Comparison of ENCODE assay signal across 16 mouse cellular contexts in genomic region chr10:4618026-4618425, GRCm38 (mm10). TPM values are rescaled to one million over a fixed set of nuclear protein-coding genes. Genes with fewer than 3 reads are reported as not detected.
DNase-seq lines count a peak whose midpoint lies in the region; ATAC-seq and TF ChIP-seq lines count a peak whose summit lies in the region.
"Had no signal": no experiment of that assay in that cellular context is flagged by ENCODE, and none has a peak within 500 bp of the region (broad histone marks: within the 10 kb centered on the region; RNA-seq: fewer than 3 reads in every experiment).

No protein-coding gene starts in this region.

- peak; percentile 50 for DNase-seq in kidney, adult 9 months
- DNase-seq in kidney, postnatal 25 days = no peak
- peak; percentile 62 for DNase-seq in lung, postnatal 0 days (ENCODE audit: low spot score)
- no peak for DNase-seq in lung, postnatal 4 days
- DNase-seq in kidney, postnatal 14 days = peak; percentile 29
- DNase-seq in layer of hippocampus, adult 9-10 months (ENCODE audit: low spot score) = no peak
- DNase-seq in forebrain, embryonic 10.5 days (ENCODE audit: extremely low spot score, low spot score) = no peak
- DNase-seq: cerebellum, adult 9-10 months; right cerebral cortex, adult 18-20 months; spleen, adult 18-20 months had no signal

- H3K4me2 ChIP-seq in lung, postnatal 0 days (replicated peaks; ENCODE audit: low read depth, low read length) = no peak overlapping the region
- H3K4me2 ChIP-seq: embryonic facial prominence, embryonic 13.5 days; heart, embryonic 12.5 days; hindbrain, embryonic 15.5 days; limb, embryonic 15.5 days; lung, embryonic 15.5 days had no signal

- H3K9ac ChIP-seq in lung, postnatal 0 days (replicated peaks; ENCODE audit: low read depth) = no peak overlapping the region
- H3K9ac ChIP-seq: embryonic facial prominence, embryonic 13.5 days; heart, embryonic 12.5 days; hindbrain, embryonic 15.5 days; limb, embryonic 15.5 days; lung, embryonic 15.5 days had no signal

- H3K9me3 ChIP-seq in lung, postnatal 0 days (ENCODE audit: low read length) = no peaks in the 10 kb centered on the region
- H3K9me3 ChIP-seq in forebrain, embryonic 10.5 days = no peaks in the 10 kb centered on the region
- H3K9me3 ChIP-seq: embryonic facial prominence, embryonic 13.5 days; heart, embryonic 12.5 days; hindbrain, embryonic 15.5 days; limb, embryonic 15.5 days; lung, embryonic 15.5 days; midbrain, embryonic 10.5 days had no signal

- ATAC-seq in lung, postnatal 0 days = peak; percentile 60

- TF ChIP-seq EP300 in lung, postnatal 0 days (IDR thresholded peaks at IDR 0.05) = no peak

- no peaks in the 10 kb centered on the region for H3K27me3 ChIP-seq in lung, postnatal 0 days (replicated peaks; ENCODE audit: insufficient read depth, low read length)
- H3K27me3 ChIP-seq in forebrain, embryonic 10.5 days (ENCODE audit: poor library complexity, severe bottlenecking) = no peaks in the 10 kb centered on the region
- H3K27me3 ChIP-seq: embryonic facial prominence, embryonic 13.5 days; heart, embryonic 12.5 days; hindbrain, embryonic 15.5 days; limb, embryonic 15.5 days; lung, embryonic 15.5 days had no signal

- H3K36me3 ChIP-seq in lung, postnatal 0 days (ENCODE audit: insufficient read depth, low read length) = no peaks in the 10 kb centered on the region
- no peaks in the 10 kb centered on the region for H3K36me3 ChIP-seq in forebrain, embryonic 10.5 days (replicated peaks)
- H3K36me3 ChIP-seq: embryonic facial prominence, embryonic 13.5 days; heart, embryonic 12.5 days; hindbrain, embryonic 15.5 days; limb, embryonic 15.5 days; lung, embryonic 15.5 days; midbrain, embryonic 10.5 days had no signal

- H3K4me3 ChIP-seq in lung, postnatal 0 days (ENCODE audit: low read depth, low read length) = no peak overlapping the region
- H3K4me3 ChIP-seq in forebrain, embryonic 10.5 days = no peak overlapping the region
- H3K4me3 ChIP-seq: embryonic facial prominence, embryonic 13.5 days; heart, embryonic 12.5 days; hindbrain, embryonic 15.5 days; limb, embryonic 15.5 days; lung, embryonic 15.5 days; midbrain, embryonic 10.5 days had no signal

- H3K27ac ChIP-seq in lung, postnatal 0 days (ENCODE audit: low read length) = no peak overlapping the region
- no peak overlapping the region for H3K27ac ChIP-seq in forebrain, embryonic 10.5 days
- H3K27ac ChIP-seq: embryonic facial prominence, embryonic 13.5 days; hindbrain, embryonic 15.5 days; limb, embryonic 15.5 days; lung, embryonic 15.5 days; midbrain, embryonic 10.5 days had no signal

- peaks cover 4% of the 10 kb centered on the region; the same call in 1 of the 2 replicates for H3K4me1 ChIP-seq in lung, postnatal 0 days (ENCODE audit: insufficient read depth, low read depth, low read length)
- no peaks in the 10 kb centered on the region for H3K4me1 ChIP-seq in forebrain, embryonic 10.5 days
- H3K4me1 ChIP-seq: heart, embryonic 12.5 days; hindbrain, embryonic 15.5 days; lung, embryonic 15.5 days; midbrain, embryonic 10.5 days had no signal

- 46% methylated on average over 2 of the region's 2 CpGs for WGBS in lung, postnatal 0 days
- WGBS in forebrain, embryonic 10.5 days = 92% methylated on average over 2 of the region's 2 CpGs

- no peak for TF ChIP-seq CTCF in lung, postnatal 0 days (IDR thresholded peaks at IDR 0.05)

RNA-seq across cellular contexts. Expression of gene Esr1, which starts 6.6 kb away (rescaled TPM):
- polyA plus RNA-seq in lung, postnatal 0 days (2015; fragmentation: Nextera tagmentation; extraction: Ambion mirVana) = 0.24 and 0.26 TPM in 2 replicates
- not detected in 2 replicates for polyA plus RNA-seq in forebrain, embryonic 10.5 days (2016; fragmentation: Nextera tagmentation; extraction: Ambion mirVana)
- polyA plus RNA-seq: midbrain, embryonic 10.5 days had no signal

Comparison
In these comparisons a context has a peak if more than half of its experiments do, and no peak if none do; other contexts are left out.
1. DNase-seq: peak in kidney, adult 9 months (single experiment), lung, postnatal 0 days (single experiment) and kidney, postnatal 14 days (single experiment); none in kidney, postnatal 25 days (0 of 2), lung, postnatal 4 days (0 of 2), layer of hippocampus, adult 9-10 months (single experiment) and forebrain, embryonic 10.5 days (single experiment).